Mouse (Mus musculus): ENCODE results near the gene Amfr. TPM values are rescaled to one million over a fixed set of nuclear protein-coding genes. Genes with fewer than 3 reads are reported as not detected.

Amfr gene
- total RNA-seq (2023), result 10 to 100 TPM; 76.7 to 79.4 TPM

GRCm38 (mm10) chr8:94012013-94012951 lies at the start of gene Amfr:
Gene Amfr (minus strand): TSS chr8:94012842.

GRCm38 (mm10) chr8:94036944-94037524 lies 24.4 kb upstream of the Amfr start, which contains the start of the genes Nudt21 and Ogfod1:
Gene Nudt21 (minus strand): TSS chr8:94037031.
Gene Ogfod1 (plus strand): TSS chr8:94037198.

Other genes starting within 250 kb of the Amfr start
- gene Gnao1, start 202.9 kb downstream of the Amfr start, total RNA-seq (2023), result not detected
- 10 to 100 TPM; 30.5 to 45.1 TPM for gene Nudt21, start 24.2 kb upstream of the Amfr start, total RNA-seq (2023)
- 10 to 100 TPM; 19.1 to 22.3 TPM for gene Ogfod1, start 24.4 kb upstream of the Amfr start, total RNA-seq (2023)
- 10 to 100 TPM; 14.1 to 21.5 TPM for gene Bbs2, start 86.1 kb upstream of the Amfr start, total RNA-seq (2023)
- not detected for gene Mt4, start 124.4 kb upstream of the Amfr start, total RNA-seq (2023)
- gene Mt3, start 139.8 kb upstream of the Amfr start, total RNA-seq (2023), result not detected
- gene Mt2, start 159.8 kb upstream of the Amfr start, total RNA-seq (2023), result not detected
- 1 to 10 TPM; 2.0 to 2.9 TPM for gene Mt1, start 166.2 kb upstream of the Amfr start, total RNA-seq (2023)
- 10 to 100 TPM; 32.1 to 32.4 TPM for gene Nup93, start 201.7 kb upstream of the Amfr start, total RNA-seq (2023)